ENCODE assay signal across 8 mouse cellular contexts in the genomic region with DNA sequence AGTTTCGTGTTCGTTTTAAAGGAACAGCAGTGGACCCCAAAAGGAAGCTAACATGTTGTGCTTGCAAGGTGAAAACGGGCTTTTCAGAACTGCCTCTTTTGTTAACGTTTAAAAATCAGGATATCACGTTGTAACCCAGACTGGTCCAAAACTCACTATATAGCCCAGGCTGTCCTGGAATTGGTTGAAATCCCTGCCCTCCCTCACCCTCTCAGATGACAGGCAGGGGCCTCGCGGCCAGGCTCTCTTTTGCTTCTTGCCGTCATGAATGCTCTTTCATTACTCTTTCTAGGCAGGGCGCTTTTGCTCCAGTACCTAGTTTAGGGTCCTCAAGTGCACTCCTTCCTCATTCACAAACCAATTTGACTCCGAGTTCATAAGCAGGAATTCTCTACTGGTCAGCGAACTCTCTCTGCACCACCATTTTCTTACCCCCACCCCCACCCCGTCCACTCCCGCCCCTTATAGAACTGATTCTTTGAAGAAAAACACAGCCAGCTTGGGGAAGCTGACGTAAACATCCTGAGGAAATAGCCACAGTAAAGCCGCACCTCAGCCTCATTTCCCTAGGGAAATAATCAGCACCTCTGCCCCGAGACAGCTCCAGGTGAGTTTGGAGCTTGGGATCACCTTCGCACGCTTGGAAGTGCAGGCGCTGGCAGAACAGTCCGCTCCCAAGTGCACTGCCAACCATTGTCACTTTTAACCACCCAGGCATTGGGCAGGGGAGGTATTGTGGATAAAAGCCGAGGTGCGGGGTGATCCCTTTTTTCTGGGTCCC. TPM values are rescaled to one million over a fixed set of nuclear protein-coding genes. Genes with fewer than 3 reads are reported as not detected.
DNase-seq lines count a peak whose midpoint lies in the region; ATAC-seq and TF ChIP-seq lines count a peak whose summit lies in the region.

No protein-coding gene starts in this region.

- no peaks in the 10 kb centered on the region for H3K9me3 ChIP-seq in forebrain, postnatal 0 days (ENCODE audit: low read length)
- H3K9me3 ChIP-seq in midbrain, embryonic 16.5 days (replicated peaks; ENCODE audit: control insufficient read depth, low read length, poor library complexity, severe bottlenecking) = no peaks in the 10 kb centered on the region

- no peak for TF ChIP-seq CTCF in forebrain, postnatal 0 days (IDR thresholded peaks at IDR 0.05; ENCODE audit: low read depth)

- peak; percentile 36 for DNase-seq in retina, postnatal 7 days (ENCODE audit: low read depth, low spot score)
- DNase-seq in retina, postnatal 1 day = no peak
- DNase-seq in cerebellum, adult 11-12 months = peak; percentile 51
- DNase-seq in forebrain, postnatal 0 days = peak; percentile 77
- DNase-seq in left cerebral cortex, postnatal 10 days (ENCODE audit: extremely low spot score in 1 of 2, low spot score in 2 of 2) = peak; percentile 17 to 25
- DNase-seq in adrenal gland, postnatal 36 days = no peak
- no peak for DNase-seq in adrenal gland, adult 2 months

- H3K27me3 ChIP-seq in forebrain, postnatal 0 days (ENCODE audit: insufficient read depth, low read length) = no peaks in the 10 kb centered on the region
- no peaks in the 10 kb centered on the region for H3K27me3 ChIP-seq in midbrain, embryonic 16.5 days (ENCODE audit: control insufficient read depth, insufficient read depth, low read depth, low read length)

- H3K36me3 ChIP-seq in forebrain, postnatal 0 days (ENCODE audit: insufficient read depth) = peaks cover 15% of the 10 kb centered on the region
- H3K36me3 ChIP-seq in midbrain, embryonic 16.5 days (ENCODE audit: control insufficient read depth, insufficient read depth, low read length) = peaks cover 11% of the 10 kb centered on the region; the same call in 1 of the 2 replicates

- no peak for ATAC-seq in forebrain, postnatal 0 days
- ATAC-seq in midbrain, embryonic 16.5 days = no peak

- 2% methylated on average over 22 of the region's 22 CpGs for WGBS in forebrain, postnatal 0 days
- WGBS in midbrain, embryonic 16.5 days = 1% methylated on average over 22 of the region's 22 CpGs

- H3K9ac ChIP-seq in forebrain, postnatal 0 days = peak overlapping the region; percentile 100
- H3K9ac ChIP-seq in midbrain, embryonic 16.5 days (ENCODE audit: low read depth, low read length) = peak overlapping the region; percentile 95

- no peaks in the 10 kb centered on the region for H3K4me1 ChIP-seq in forebrain, postnatal 0 days (ENCODE audit: insufficient read depth)
- peaks cover 19% of the 10 kb centered on the region for H3K4me1 ChIP-seq in midbrain, embryonic 16.5 days (ENCODE audit: control insufficient read depth, insufficient read depth, low read length)

- intact Hi-C loops in left cerebral cortex, postnatal 10 days (cut with DNase I) = loop anchor here (5.0 kb wide), 3 partner anchors 192 to 337 kb away; no protein-coding TSS in a partner anchor

- H3K27ac ChIP-seq in forebrain, postnatal 0 days (ENCODE audit: low read depth, low read length) = peak overlapping the region; percentile 100
- peak overlapping the region; percentile 99 for H3K27ac ChIP-seq in midbrain, embryonic 16.5 days (ENCODE audit: low read length)

- H3K4me3 ChIP-seq in forebrain, postnatal 0 days (ENCODE audit: low read depth, low read length) = peak overlapping the region; percentile 94
- peak overlapping the region; percentile 62 for H3K4me3 ChIP-seq in midbrain, embryonic 16.5 days (ENCODE audit: low read depth, low read length)

- peak overlapping the region; percentile 82 for H3K4me2 ChIP-seq in forebrain, postnatal 0 days (ENCODE audit: low read depth)
- peak overlapping the region; percentile 67 for H3K4me2 ChIP-seq in midbrain, embryonic 16.5 days (ENCODE audit: low read length)

RNA-seq across cellular contexts. Expression of a gene that starts 2.0 kb away (rescaled TPM):
- 111 and 141 TPM in 2 replicates for total RNA-seq in forebrain, postnatal 0 days (2014; rRNA removed)
- polyA plus RNA-seq in forebrain, postnatal 0 days (2015; fragmentation: Nextera tagmentation; extraction: Ambion mirVana) = 22.8 and 24.5 TPM in 2 replicates
- 10 to 100 TPM; 30.2 to 32.4 TPM for total RNA-seq in left cerebral cortex, postnatal 10 days (2021)
- polyA plus RNA-seq in midbrain, embryonic 16.5 days (2015; fragmentation: Nextera tagmentation; extraction: Ambion mirVana) = 25.0 and 36.7 TPM in 2 replicates
- total RNA-seq in adrenal gland, postnatal 36 days (2021) = 1 to 10 TPM; 2.0 to 2.1 TPM
- total RNA-seq in adrenal gland, adult 2 months (2021) = 1 to 10 TPM; 1.2 to 1.8 TPM
- 5.3 and 7.4 TPM in 2 replicates for polyA plus RNA-seq in adrenal gland, adult 2 months (2012; rRNA removed)

Comparison
In these comparisons a context has a peak if more than half of its experiments do, and no peak if none do; other contexts are left out.
1. DNase-seq: peak in retina, postnatal 7 days (single experiment), cerebellum, adult 11-12 months (single experiment), forebrain, postnatal 0 days (single experiment) and left cerebral cortex, postnatal 10 days (2 of 2); none in retina, postnatal 1 day (single experiment), adrenal gland, postnatal 36 days (0 of 2) and adrenal gland, adult 2 months (single experiment).
2. RNA of a gene that starts 2.0 kb away (total RNA-seq): 111 to 141 TPM in forebrain, postnatal 0 days and 30.2 to 32.4 TPM in left cerebral cortex, postnatal 10 days; 2.0 to 2.1 TPM in adrenal gland, postnatal 36 days and 1.2 to 1.8 TPM in adrenal gland, adult 2 months; every median in the first group is over 10 times any median in the second.